Mouse (Mus musculus) liver, adult 2 months (tissue): ENCODE results near the gene Myadm. TPM values are rescaled to one million over a fixed set of nuclear protein-coding genes. Genes with fewer than 3 reads are reported as not detected.
A peak's percentile ranks its signal among the peaks of the same experiment; 100 is the strongest.

Source experiments
- DNase-seq: peaks from one replicate; pipeline ENCODE4 v3.0.0-alpha.2; 2011; ENCODE audit warnings: low read depth, low spot score; ENCODE audit errors: extremely low read depth
- H3K27ac ChIP-seq: fragments of 200-500 bp; replicated peaks from 2 replicates; pipeline ENCODE4 v1.5.1; 2012; ENCODE audit warnings: low read depth, mild to moderate bottlenecking, control low read depth, inconsistent platforms, low read length; ENCODE audit not compliant: insufficient read depth
- H3K27me3 ChIP-seq: fragments of 200-500 bp; 2 replicates; pipeline ENCODE4 v1.6.1; 2012; ENCODE audit warnings: mild to moderate bottlenecking, moderate library complexity, low read length, inconsistent platforms; ENCODE audit not compliant: control insufficient read depth, insufficient read depth
- H3K36me3 ChIP-seq: fragments of 200-500 bp; 2 replicates; pipeline ENCODE4 v1.6.1; 2012; ENCODE audit warnings: low read length, inconsistent platforms; ENCODE audit not compliant: control insufficient read depth, insufficient read depth
- H3K4me1 ChIP-seq: fragments of 200-500 bp; 2 replicates; pipeline ENCODE4 v1.6.1; 2011; ENCODE audit warnings: low read length; ENCODE audit not compliant: control insufficient read depth, insufficient read depth
- H3K4me3 ChIP-seq: fragments of 200-500 bp; 2 replicates; pipeline ENCODE4 v1.5.1; 2011; ENCODE audit warnings: low read depth, mild to moderate bottlenecking, control low read depth, low read length, moderate library complexity; ENCODE audit not compliant: insufficient read depth
- H3K79me2 ChIP-seq: fragments of 200-500 bp; 2 replicates; pipeline ENCODE4 v1.6.1; 2012; ENCODE audit warnings: inconsistent platforms, mild to moderate bottlenecking, low read length, moderate library complexity; ENCODE audit not compliant: control insufficient read depth, insufficient read depth
- H3K9ac ChIP-seq: fragments of 200-500 bp; 2 replicates; pipeline ENCODE4 v1.6.1; 2012; ENCODE audit warnings: low read depth, mild to moderate bottlenecking, control low read depth, inconsistent platforms, low read length
- CTCF ChIP-seq: fragments of 200-500 bp; IDR thresholded peaks from 2 replicates; pipeline ENCODE4 v1.5.1; 2011; ENCODE audit warnings: low read depth, low read length, control low read depth
- POLR2A ChIP-seq: fragments of 200-500 bp; IDR thresholded peaks from 2 replicates; pipeline ENCODE4 v1.6.1; 2011; ENCODE audit warnings: low read length, control low read depth; ENCODE audit not compliant: insufficient read depth; ENCODE audit errors: extremely low read depth
- WGBS: fragments of 180-500 bp; shearing (Covaris S2); methylation state at CpG from one replicate; pipeline ENCODE4 v1.1.7; 2018; 5-methylcytosine and 5-hydroxymethylcytosine counted together
- polyA plus RNA-seq: library from polyadenylated mRNA; depleted of rRNA; stranded (reverse); fragments of >200 nt; gene quantifications from 2 replicates; pipeline ENCODE4 v1.2.3, GENCODE M21; 2012
- total RNA-seq: library from RNA; depleted of rRNA; stranded (reverse); fragments of >200 nt; gene quantifications from 2 replicates; pipeline ENCODE4 v1.2.3, GENCODE M21; 2014

Gene Myadm
- total and polyA plus RNA-seq, 2 experiments: 6.6 to 63.0 TPM

GRCm38 (mm10) chr7:3329776-3330546, 41.1 kb downstream of the Myadm start:
- H3K4me3 ChIP-seq: no peak overlapping the region; the same call in 1 of the 2 replicates
- no peaks in the 10 kb centered on the region; the same call in 1 of the 2 replicates for H3K27me3 ChIP-seq
- H3K4me1 ChIP-seq: peaks cover 5% of the 10 kb centered on the region; the same call in 1 of the 2 replicates
- H3K27ac ChIP-seq: no peak overlapping the region
- no peaks in the 10 kb centered on the region for H3K79me2 ChIP-seq
- 19% methylated on average over 31 of the region's 31 CpGs for WGBS
- DNase-seq: peak; percentile 57
- peak; percentile 98 for TF ChIP-seq CTCF
- no peak for TF ChIP-seq POLR2A
- H3K36me3 ChIP-seq: no peaks in the 10 kb centered on the region
- H3K9ac ChIP-seq: no peak overlapping the region

GRCm38 (mm10) chr7:3331171-3331570, 42.3 kb downstream of the Myadm start:
- no peaks in the 10 kb centered on the region; the same call in 1 of the 2 replicates for H3K27me3 ChIP-seq
- H3K27ac ChIP-seq: peak overlapping the region; percentile 71
- no peaks in the 10 kb centered on the region for H3K36me3 ChIP-seq
- H3K4me3 ChIP-seq: peak overlapping the region; percentile 51
- H3K79me2 ChIP-seq: no peaks in the 10 kb centered on the region
- H3K9ac ChIP-seq: peak overlapping the region; percentile 48; the same call in 1 of the 2 replicates
- peak; percentile 78 for DNase-seq
- no peak for TF ChIP-seq POLR2A
- TF ChIP-seq CTCF: no peak
- peaks cover 5% of the 10 kb centered on the region; the same call in 1 of the 2 replicates for H3K4me1 ChIP-seq
- WGBS: 17% methylated on average over 6 of the region's 6 CpGs

- Histone ChIP-seq H3K79me2 (no peaks in the 10 kb centered on the region), H3K27ac (peak overlapping the region; percentile 71), H3K27me3 (no peaks in the 10 kb centered on the region; the same call in 1 of the 2 replicates), H3K4me1 (peaks cover 5% of the 10 kb centered on the region; the same call in 1 of the 2 replicates), H3K36me3 (no peaks in the 10 kb centered on the region), H3K9ac (peak overlapping the region; percentile 62), H3K4me3 (peak overlapping the region; percentile 51)
- TF ChIP-seq POLR2A (no peak), CTCF (no peak)
- DNase-seq: peak; percentile 81
- 1% methylated on average over 27 of the region's 27 CpGs for WGBS
Observed at GRCm38 (mm10) chr7:3331581-3332223, 42.8 kb downstream of the Myadm start.

GRCm38 (mm10) chr7:3332224-3332615, 43.3 kb downstream of the Myadm start:
- no peak for TF ChIP-seq POLR2A
- no peak for TF ChIP-seq CTCF
- Histone ChIP-seq H3K79me2 (no peaks in the 10 kb centered on the region), H3K27ac (no peak overlapping the region), H3K4me3 (peak overlapping the region; percentile 51), H3K9ac (peak overlapping the region; percentile 62; the same call in 1 of the 2 replicates), H3K36me3 (no peaks in the 10 kb centered on the region), H3K27me3 (no peaks in the 10 kb centered on the region; the same call in 1 of the 2 replicates), H3K4me1 (peaks cover 5% of the 10 kb centered on the region; the same call in 1 of the 2 replicates)
- no peak for DNase-seq
- 8% methylated on average over 4 of the region's 4 CpGs for WGBS

- Histone ChIP-seq H3K4me3 (peak within 1 kb of the TSS; percentile 51), H3K9ac (peak within 1 kb of the TSS; percentile 62), H3K27me3 (no peaks in the 10 kb centered on the region; the same call in 1 of the 2 replicates), H3K4me1 (peaks cover 5% of the 10 kb centered on the region; the same call in 1 of the 2 replicates), H3K27ac (no peak within 1 kb of the TSS), H3K36me3 (no peaks in the 10 kb centered on the region), H3K79me2 (no peaks in the 10 kb centered on the region)
- no peak for DNase-seq
- no peak for TF ChIP-seq CTCF
- no peak for TF ChIP-seq POLR2A
- WGBS: 11% methylated on average over 62 of the region's 65 CpGs
Observed at GRCm38 (mm10) chr7:3332619-3333521, 44.0 kb downstream of the Myadm start, which contains the start of gene Cacng7. Gene Cacng7 (plus strand): TSS chr7:3332955.
